Mouse (Mus musculus) left cerebral cortex, adult 11 months (tissue): ENCODE data around the gene Metap1d.

Experiments
- DNase-seq: peaks from one replicate; pipeline ENCODE4 v3.0.0; 2022; ENCODE audit warnings: low spot score

Metap1d gene

DNA sequence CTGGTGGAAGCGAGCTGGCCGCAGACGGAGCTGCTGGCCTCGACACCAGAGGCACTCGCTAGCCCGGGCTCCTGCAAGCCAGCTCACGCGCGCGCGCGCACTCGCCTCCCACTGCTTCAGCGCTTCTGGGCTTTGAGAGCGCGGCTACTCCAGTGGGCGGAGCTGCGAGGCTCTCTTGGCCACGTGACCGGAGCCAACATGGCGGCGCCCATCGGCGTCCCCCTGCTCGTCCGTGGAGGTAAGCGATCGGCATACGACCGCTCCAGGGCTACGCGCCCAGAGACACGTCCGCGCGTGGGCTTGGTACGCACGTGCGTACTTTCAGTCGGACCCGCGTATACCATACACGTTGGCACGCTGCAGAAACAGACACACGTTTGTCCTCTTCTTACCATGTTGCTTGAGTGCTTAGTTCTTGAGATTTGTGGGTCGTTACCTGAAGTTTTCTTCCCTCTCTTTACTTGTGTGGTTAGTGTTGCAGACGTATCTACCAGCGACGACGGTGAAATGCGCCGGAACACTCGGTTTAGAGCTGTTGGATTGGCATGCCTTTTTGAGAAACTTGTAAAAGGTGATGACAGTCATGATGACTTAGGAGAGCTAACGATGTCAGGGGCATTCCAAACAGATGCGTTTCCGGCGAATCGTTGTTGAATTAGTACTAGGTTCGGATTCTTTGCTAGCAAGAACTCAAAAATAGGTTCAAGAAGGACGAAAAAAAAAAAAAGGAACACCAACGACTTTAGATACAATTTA lies at the start of gene Metap1d:
Gene Metap1d, plus strand, starts transcription at position 116 of the 756 bp plus-strand sequence.
- DNase-seq: peak; percentile 92

DNA sequence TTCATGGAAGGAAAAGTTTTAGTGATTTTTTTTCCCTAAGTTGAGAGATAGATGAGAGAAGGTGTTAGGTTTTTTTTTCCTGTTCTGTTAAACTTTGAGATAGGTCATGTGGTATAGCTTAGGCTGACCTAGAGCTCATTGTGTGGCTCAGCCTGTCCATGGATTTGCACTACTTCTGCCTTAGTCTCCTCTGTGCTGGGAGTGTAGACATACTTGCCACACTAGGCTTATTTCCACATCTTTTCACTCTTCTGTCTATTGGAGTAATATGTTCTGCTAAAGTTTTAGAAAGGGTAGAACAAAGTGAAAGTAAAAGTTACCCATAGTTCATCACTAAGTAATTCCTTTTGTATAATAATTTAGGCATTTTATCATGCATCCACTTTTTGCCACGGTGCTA lies 47.5 kb upstream of the Metap1d start:
- no peak for DNase-seq

DNA sequence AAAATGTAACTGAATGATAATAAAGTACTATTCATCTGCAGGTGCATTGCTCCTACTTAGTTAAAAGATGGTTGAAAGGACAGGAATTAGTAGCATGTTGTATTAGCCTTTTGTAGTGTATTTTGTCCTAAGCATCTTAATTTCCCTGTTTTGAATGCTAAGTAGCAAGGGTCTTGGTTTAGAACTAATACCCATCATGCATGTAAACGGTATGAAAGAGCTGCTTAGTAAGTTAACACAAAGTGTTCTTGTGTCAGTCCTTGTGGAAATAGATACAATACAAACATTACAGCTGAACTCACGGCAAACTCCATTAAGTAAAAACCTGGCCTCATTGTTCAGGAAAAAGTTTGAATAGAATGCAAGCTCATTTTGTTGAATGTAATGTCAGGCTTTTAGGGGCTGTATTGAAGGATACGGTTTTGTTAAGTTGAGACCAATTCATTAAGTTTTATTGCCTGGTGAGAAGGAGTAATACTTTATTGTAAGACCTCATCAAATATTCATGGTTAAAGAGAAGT lies 34.3 kb upstream of the Metap1d start:
- no peak for DNase-seq

GRCm38 (mm10) chr2:71419408-71419807 lies 33.7 kb upstream of the Metap1d start:
- DNase-seq: no peak

- no peak for DNase-seq
Measured at GRCm38 (mm10) chr2:71420895-71421425, 32.1 kb upstream of the Metap1d start.

DNA sequence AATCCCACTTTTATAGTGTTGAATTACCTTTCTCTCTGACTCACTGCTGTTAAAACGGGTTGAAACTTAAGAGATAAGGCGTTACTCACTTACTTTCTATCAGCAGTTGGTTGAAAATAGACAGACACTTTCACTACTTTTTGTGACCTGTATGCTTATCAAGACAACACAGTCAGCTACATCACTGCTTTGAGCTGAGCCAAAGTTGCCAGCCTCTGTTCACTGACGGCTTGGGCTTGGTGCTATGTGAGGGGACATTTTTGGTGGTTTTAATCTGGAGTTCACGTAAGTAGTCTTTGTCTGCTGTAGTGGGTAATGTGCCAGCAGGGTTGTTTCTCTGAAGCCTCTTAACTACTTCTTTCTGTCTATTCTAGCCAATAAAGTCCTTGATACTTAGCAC lies 28.5 kb upstream of the Metap1d start:
- DNase-seq: no peak

GRCm38 (mm10) chr2:71435440-71435839 lies 17.6 kb upstream of the Metap1d start:
- DNase-seq: no peak

DNA sequence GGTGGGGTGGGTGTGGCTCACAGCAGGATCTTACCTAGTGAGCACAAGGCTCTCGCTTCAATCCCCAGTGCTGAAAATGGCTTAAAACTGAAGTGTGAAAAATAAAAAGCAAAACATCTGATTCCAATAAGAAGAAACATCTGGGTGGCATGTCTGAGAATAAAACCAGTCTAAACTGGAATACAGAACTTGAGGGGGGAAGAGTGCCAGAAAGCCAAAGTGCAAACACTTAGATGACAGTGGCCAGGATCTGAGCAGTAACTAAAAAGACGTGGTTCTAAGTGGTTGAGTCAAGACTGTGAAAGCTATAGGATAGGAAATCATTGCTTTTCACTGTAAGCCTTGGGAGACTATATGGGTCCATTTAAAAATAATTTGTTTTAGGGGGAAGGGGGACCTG lies 9.7 kb upstream of the Metap1d start:
- no peak for DNase-seq

GRCm38 (mm10) chr2:71445536-71446196 lies 7.4 kb upstream of the Metap1d start:
- no peak for DNase-seq

DNA sequence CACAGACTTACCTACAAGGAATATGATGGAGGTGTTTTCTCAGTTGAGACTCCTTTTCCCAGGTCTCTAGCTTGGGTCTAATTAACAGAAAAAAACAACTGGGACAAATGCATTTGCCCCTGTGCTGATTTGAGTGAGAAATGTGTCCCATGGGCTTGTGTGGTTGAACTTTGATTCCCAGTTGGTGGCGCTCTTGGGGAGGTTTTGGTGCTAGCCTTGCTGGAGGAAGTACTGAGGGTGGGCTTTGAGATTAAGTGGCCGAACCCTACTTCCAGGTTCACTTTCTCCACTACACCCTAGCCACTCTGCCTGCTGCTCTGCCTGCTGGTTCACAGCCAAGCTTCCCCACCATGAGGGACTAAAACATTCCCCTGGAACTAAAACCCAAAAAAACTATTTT lies 3.5 kb upstream of the Metap1d start:
- DNase-seq: no peak

- no peak for DNase-seq
Measured at GRCm38 (mm10) chr2:71451761-71452160, 1.3 kb upstream of the Metap1d start.

DNA sequence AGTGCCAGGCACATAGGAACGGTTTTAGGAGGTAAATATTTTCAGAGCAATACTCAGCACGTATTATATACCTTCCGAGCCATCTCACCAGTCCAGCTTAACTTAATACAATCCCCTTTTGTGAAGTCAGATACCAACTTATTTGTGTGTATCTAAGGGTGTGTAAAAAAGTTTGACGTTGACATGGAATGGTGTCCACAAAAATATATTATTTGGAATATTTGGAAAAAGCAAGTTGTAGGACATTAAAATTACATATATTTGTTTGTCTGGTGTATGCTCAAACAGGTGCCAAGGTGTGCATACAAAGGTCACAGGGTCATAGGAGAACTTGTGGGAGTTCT lies 813 bp downstream of the Metap1d start:
- no peak for DNase-seq

- no peak for DNase-seq
Measured at GRCm38 (mm10) chr2:71458624-71459023, 5.5 kb downstream of the Metap1d start.

DNA sequence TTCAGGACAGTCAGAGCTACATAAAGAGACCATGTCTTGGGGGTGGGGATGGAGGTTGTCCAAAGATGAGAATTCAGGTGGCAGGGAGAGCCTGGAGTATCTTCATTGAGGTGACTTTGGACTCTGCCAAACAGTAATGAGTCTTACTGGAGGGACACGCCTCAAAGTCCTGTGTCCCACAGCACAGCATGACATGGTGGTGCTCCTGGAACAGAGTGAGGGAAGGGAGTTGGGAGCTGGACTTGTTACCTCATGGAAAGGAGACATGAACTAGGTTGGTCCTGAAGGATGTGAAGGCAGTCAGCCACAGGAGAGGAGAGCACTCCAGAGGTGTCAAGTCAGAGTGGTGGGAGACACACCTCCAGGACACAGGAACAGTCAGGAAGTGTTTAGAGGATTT lies 6.6 kb downstream of the Metap1d start:
- no peak for DNase-seq

DNA sequence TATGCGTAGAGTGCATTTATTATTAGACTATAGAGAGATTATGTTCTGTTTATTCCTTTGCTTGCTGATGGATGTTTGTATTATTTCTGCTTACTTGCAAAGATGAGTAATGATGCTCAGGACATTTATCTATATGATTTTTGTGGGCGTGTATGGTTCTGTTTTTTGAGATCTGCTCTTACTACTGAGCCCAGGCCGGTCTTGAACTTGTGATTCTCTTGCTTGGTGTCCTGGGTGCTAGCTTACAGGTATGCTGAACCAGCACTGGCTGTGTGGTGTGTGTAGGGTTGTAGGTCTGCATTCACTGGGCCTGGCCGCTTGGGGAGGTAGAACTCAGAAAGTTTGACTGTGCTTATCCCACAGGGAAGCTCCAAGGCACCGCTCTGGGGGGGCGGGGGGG lies 8.1 kb downstream of the Metap1d start:
- no peak for DNase-seq

DNA sequence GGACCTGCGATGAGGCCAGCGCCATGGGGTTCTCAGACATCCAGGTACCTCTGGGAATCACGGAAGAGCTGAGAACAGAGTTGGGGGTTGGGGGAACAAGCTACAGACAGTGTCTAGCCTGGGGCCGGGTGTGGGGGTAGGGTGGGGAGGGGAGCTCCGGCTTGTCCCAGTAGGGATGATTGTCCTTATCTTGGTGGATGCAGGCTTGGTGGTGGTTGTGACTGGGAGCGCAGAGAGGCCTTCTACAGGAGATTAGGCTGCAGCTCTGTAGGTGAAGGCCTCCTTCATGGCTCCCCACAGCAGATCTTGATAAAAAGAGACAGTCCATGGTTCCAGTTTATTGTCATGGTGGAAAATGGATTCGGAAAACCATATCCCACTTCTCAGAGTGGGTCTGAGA lies 8.5 kb downstream of the Metap1d start:
- DNase-seq: no peak

- DNase-seq: no peak
Measured at GRCm38 (mm10) chr2:71462066-71462465, 9.0 kb downstream of the Metap1d start.

GRCm38 (mm10) chr2:71462553-71462952 lies 9.5 kb downstream of the Metap1d start:
- DNase-seq: no peak

DNA sequence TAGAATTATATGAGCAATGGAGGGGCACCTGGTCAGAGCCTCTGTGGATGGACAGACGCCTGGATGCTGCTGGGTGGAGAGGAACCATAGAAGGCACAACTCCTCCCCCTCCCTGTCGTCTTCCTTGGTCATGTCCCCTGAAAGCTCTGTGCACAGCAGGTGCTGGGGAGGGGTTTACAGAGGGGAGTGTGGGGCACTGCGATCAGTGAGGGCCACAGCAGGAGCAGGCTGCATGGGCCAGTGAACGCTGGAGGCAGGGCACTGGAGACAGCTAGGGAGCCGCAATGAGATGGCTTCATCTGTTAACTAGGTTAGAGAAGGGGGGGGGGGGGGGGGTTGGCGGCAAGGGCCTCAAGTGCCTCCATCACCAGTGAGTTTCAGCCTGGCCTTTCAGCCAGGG lies 13.0 kb downstream of the Metap1d start:
- no peak for DNase-seq

GRCm38 (mm10) chr2:71466861-71467450 lies 13.9 kb downstream of the Metap1d start:
- no peak for DNase-seq

DNA sequence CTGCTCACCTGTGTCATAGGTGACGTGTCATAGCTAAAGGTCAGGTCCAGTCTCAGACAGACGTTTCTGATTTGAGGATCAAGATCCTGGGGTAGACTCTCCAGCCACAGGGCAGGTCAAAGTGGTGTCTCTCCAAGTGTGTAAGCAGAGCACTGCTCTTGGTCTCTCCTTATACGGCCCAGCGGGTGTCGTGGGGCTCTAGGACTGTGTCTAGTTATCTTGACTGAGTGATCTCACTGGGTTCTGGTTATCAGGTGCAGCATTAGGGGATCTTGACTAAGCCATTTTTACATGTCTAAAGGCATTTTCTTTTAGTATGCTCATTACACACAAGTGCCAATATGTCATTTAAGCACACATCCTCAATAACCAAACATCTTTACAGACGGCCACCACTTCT lies 18.0 kb downstream of the Metap1d start:
- DNase-seq: no peak

GRCm38 (mm10) chr2:71473830-71474229 lies 20.8 kb downstream of the Metap1d start:
- DNase-seq: no peak

DNA sequence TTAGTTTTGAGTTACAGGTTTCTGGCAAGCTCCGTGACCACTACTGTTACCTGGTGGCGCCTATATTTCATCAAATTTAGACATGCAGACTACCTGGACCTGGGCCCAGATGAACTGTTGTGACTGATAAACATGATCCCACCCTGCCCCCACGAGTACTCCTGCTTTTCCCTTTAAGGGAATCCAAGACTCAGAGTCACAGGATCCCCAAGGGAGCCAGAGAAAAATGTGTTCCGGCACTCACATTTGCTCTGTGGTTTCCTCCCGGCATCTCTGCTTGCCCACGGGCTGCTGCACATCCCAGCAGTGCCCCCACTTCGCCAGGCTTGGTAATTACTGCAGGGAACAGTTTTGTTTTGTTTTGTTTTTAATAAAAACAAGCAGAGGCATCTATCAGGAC lies 21.3 kb downstream of the Metap1d start:
- no peak for DNase-seq
